Mouse (Mus musculus) kidney, postnatal 25 days (tissue): ENCODE measurements at regions not wholly inside any gene's neighbourhood (a gene's known extent, or its start where the extent isn't known, plus 50 kb on each side); places are given as distances from the start of the nearest gene placed in this dataset.

Experiments used
- DNase-seq, 2 experiments: peaks; one replicate each; pipeline ENCODE4 v3.0.0; 2021; ENCODE audit warnings: mixed read lengths in 2 of 2

DNA sequence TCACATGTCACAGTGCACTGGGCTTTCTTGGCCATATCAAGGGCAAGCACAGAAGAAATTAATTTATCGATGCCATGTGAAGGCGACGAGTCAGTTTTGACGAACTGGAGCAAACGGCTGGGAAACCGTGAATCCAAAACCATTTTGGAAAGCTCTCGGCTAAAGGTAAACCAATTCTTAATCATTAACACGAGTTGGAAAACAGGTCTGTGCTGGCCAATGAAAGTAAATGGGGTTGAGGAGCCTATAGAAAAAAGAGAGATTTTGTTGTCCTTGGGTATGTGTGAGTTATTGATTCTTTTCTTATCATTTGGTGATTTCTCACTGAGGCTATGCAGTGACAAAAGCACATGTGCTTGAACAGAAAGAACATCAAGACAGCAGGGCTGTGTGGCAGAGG lies 397.1 kb downstream of the H2al1j start:
- DNase-seq, result no peak

DNA sequence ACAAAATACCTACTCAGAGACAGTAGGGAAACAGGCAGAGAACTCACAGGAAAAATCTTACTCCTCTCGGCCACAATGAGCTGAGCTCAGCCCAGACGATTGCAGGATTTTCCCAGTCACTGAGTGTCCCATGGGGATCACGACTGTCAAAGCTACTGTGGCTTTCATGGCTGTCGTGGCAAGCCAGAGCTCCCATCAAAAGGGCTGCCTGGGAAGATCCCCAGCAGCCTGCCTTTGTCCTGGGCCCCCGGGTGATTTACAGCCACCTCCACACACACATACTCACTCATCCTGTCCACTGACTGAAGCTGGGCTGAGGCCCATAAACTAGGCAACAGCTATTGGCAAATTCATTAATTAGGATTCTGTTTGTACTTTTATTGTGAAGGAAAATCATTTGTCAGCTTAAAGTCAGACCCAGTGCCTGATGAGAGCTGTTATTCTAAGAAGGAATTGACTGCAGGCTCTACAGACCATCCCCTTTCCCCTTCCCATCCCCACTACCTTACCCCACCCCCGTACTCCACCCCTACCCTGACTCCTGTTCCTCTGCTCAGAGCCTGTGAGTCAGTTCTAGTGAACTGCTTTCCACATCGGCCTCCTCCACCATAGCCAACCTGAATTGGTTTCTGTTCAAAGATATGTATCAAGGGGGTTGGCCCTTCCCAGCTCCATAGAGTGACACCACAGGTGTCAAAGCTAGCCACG lies 399.1 kb downstream of the H2al1j start:
- DNase-seq, result peak in 1 of 2 experiments; percentile 4

DNA sequence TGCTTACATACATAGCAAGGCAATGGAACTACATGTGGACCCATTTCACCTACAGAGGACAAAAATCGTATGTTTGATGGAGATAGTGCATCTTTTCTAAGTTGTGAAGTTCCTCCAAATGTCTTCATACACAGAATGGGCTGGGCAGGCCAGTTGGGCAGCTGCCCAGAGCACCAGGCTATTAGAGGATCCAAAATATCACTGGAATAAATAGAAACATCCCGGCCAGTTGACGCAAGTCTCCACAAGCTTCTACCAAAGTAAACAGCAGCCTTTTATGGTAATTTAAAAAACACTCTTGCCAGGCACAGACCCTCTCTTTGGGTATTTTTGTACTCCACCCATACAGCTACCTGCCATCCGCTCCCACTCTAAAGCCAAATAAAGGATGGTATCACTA lies 400.9 kb downstream of the H2al1j start:
- no peak for DNase-seq

DNA sequence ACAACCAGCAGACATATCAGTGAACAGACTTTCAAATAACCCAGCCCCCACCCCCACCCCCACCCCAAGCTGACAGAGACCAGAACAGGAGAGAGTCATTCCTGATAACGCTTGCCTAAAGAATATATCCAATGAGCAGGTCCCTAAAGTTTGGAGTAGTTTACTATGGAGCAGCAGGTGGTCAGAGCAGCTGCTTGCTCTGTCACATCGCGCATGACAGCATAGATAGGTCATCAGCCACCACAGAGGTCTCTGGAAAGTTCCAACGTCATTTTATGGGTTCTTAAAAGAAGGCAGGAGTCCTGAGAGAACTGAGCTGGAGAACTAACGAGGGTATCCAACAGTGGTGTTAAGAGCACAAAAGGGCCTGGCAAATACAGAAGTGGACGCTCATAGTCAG lies 402.4 kb downstream of the H2al1j start:
- DNase-seq, result no peak

DNA sequence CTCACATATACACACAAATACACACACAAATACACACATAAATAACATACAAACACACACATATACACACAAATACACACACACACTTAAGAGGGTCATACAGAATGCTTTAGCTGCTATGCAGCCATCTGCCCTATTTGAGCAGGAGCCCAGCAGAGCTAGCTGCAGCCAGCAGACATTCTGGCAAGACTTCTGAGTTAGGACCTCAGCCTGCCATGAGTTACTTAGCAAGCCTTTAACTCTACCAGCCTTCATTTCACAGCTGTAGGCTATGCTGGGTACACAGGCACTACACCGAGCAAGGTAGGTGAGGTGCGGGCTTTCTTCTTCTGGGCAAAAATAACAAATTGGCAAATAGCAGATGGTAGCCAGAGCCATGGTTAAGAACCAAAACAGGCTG lies 404.7 kb downstream of the H2al1j start:
- no peak for DNase-seq

DNA sequence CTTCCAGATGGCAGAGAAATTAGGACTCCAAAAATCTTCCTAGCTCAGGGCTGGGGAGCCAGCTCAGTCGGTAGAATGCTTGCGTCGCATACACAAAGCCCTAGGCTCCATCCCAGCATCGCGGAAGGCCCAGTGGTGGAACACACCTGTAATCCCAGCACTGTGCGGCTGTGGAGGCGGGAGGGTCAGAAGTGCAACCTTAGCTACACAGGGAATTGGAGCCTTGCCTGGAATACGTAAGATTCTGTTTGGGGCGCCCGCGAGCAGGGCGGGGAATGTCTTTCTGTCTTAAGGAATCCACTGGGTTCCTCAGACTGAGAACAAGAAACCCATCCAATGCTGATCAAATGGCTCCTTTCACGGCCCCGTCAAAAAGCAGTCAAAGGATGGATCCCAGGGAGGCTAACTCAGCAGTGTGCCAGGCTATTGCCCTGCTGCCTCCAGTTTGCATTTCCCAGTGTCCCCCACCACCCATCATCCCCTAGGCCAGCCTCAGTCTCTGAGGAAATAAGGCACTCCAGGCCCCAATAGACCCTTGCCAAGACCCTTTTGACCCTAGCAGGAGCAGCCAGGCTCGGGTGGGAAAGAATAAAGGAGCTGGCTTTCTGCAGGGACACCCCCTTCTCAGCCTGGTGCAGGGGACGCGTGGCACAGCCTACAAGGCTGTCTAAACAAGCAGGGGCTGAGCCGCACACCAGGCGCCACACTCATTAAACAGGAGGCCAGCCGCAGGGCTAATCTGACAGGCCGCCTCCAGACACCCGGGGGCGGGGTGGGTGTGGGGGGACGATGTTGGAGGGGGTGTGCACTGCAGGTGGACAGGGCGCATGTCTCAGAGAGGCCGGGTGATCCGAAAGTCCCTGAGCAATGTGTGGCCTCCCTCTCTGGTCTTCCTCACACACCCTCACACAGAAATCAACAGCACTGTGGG lies 407.1 kb downstream of the H2al1j start:
- peak; percentile 19 to 59 for DNase-seq

DNA sequence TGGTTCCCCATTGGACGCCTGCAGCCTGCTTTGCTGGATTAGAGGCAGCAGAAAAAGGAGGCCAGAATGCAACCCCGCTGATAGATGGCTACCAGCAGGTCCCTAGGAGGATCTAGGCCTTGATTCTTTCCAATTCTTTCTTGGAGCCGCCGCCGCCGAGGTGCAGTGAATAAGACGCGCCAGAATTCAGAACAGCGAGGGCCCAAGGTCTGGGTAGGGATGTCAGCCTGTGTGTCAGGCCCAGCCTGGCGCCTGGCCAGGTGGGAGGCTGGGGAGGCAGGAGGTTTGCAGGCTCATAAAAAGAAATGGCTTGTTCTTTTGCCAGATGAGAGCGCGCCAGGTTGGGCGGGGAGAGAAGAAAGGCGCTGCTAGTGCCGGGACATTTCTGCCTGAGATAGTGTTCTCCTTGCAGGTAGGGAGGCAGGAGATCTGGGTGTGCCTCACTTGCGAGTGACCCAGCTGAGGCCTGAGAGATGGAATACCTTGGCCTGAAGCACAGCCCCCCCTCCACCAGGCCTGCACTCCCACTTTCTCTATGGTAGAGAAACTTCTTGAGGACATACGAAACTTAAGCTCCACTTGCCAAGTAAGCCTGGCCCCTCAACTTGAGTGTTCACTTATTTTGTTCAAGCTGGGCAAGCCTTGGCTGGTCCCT lies 408.0 kb downstream of the H2al1j start:
- DNase-seq, result peak; percentile 87 to 91

DNA sequence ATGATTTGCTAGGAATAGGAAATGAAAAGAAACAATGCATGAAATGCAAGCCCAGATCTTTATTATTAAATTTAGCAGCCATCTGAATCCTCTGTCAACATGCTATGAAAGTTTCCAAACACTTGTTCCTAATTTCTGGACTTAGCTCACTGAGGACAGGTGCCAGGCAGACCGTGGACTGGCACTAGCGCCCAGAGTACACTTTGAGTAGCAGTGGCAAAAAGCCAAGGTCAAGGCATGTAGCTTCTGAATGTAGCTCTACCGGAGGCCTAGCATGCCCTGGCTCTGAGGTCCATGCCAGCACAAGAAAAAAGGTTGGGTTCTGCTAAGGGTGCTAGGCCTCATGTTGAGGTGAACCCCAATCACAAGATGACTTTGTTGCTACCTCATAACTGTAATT lies 408.9 kb downstream of the H2al1j start:
- peak; percentile 79 to 87 for DNase-seq

DNA sequence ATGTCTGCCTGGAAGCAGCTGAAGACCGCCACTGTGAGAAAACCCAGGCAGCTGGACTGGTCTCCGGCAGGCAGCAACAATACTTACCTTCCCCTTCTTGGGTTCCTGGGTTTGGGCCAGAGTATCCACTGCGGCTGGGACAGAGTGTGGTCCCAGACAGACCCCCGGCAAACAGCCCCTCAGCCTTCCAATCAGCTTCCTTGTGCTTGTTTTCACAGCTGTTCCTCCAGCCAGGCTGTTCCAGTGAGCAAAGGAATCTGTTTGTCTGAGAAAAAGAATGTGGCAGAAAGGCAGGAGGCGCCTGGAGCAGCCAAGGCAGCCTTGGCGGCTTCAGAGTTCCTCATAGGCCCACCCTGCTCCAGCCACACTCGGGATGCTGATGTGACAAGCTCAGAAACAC lies 411.9 kb downstream of the H2al1j start:
- peak in 1 of 2 experiments; percentile 31 for DNase-seq

DNA sequence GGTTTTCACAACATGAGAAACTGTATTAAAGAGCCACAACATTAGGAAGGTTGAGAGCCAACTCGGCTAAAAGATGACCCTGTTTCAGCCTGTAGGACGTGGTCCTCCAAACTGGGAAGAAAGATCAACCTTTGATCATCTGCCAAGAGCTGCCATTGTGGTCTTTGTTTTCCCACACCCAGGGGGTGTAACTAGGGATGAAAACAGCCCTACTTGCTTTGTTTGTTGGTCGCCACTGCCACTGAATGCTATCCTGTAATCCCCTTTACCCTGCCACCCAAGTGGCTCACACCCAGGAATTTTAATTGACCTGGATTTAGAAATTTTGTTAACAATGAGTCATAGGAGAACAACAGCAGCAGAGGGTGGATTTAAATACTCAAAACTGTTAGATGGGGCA lies 414.2 kb downstream of the Bcor start:
- DNase-seq, result no peak

DNA sequence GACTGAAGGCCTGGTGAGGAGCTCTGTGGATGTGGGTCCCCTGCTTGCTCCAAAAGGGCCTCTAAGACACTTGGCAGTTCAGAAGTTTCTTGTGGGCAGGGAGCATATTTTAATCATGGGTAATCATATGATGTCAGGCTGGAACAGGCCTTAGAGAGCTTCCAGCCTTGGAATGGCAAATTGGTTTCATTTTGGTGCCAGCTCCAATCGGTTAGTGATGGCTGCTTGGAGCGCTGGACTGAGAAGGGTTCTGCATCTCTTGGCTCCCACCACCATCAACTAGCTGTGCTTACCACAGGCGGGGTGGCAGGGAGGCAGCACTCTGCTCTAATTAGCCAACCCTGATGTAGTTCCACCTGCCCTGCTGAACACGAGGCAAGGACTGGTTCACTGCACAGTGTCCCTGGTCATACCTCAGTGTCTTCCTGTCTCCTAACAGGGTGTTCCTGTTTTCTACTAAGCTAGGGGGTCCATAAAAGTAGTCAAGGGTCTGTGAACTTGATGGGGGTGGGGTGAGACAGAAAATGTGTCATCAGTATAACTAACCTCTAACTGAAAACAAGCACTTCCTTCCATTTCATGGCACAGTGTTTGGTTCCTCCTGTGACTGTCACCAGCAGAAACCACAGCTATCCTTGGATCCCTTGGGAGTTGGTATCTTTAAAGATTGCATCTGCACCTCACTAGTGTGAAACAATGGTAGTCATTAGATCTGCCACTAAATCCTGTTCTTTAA lies 412.6 kb downstream of the Bcor start:
- DNase-seq, result no peak

DNA sequence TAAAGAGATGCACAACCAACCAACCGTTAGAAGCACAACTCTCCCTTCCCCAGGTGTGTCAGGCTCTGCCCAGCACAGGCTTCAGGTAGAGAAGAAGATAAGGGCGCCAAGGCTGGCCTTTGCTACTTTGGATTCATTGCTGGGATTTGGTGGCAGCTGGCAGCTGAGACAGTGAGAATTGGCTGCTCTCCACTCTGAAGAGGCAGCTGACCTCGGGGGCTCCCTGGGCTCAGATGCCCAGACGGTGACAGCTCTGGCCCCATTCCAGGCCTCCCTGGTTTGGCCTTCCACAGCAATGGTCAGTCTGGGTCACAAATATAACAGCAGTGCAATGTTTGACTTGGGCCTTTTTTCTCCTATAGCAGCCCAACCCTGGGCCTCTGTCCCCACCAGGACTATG lies 411.9 kb downstream of the Bcor start:
- peak; percentile 76 to 81 for DNase-seq

DNA sequence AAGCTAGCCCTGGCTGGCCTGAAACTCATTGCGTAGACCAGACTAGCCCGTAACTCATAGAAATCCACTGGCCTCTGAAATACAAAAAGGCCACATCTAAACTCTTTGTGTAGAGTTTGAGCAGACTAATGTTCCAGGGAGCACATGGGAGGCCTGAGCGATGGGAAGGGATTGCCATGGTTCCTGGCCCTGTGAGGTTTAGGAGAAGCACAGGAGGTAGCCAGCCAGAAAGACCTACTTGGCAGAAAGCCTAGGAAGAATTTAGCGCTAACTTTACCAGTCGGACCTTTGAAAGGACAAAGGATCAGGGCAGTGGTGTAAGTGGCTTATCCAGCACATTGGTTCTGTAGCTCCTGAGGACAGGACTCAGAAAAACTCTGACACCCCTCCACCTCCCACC lies 407.6 kb downstream of the Bcor start:
- DNase-seq, result peak; percentile 20 to 31

DNA sequence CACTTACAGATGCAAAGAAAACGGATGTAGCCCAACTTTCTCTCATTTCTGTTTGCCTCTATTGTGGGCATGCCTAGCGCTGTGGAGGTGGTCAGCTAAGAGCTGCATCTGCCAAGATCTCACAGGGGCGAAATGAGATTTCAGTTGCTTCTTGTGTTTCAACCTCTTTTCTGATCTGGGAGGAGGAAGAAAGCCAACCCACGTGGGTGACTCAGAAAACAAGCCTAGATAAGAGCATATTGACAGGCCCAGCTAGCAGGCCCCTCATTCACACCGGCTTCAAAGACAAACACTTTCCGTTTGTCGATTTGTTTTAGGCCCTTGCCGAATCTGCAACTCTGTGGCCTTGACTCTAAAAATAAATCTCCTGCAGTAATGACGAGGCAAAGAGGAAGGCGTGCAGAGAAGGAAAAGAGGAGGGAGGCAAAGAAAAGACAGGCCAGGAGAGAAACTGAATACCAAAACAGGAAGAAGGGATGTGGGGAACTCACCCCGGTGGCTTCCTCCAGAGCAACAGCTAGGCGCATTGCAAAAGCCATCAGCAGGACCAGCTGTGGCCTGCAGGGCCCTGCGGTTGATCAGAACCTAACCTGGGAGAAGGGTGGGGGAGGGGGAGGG lies 407.1 kb downstream of the Bcor start:
- peak in 1 of 2 experiments; percentile 29 for DNase-seq

DNA sequence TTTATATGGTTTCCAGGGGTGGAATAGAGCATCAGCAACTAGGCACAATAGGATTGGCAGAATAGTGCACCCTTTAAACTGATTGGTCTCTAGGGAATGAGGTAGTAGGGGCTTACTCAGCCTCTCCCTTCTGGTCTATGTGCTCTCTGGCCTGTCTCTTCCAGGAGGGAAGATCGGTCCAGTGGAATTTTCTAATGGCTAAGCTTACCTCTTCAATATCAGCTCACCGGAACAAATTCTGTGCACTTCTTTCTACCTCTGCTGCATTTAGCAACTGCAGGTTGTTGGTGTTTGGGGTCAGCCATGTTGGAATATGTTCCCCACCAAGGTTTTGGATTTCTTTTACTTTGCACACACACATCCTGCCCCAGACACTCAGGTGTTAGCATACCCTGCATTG lies 405.1 kb downstream of the Bcor start:
- no peak for DNase-seq

DNA sequence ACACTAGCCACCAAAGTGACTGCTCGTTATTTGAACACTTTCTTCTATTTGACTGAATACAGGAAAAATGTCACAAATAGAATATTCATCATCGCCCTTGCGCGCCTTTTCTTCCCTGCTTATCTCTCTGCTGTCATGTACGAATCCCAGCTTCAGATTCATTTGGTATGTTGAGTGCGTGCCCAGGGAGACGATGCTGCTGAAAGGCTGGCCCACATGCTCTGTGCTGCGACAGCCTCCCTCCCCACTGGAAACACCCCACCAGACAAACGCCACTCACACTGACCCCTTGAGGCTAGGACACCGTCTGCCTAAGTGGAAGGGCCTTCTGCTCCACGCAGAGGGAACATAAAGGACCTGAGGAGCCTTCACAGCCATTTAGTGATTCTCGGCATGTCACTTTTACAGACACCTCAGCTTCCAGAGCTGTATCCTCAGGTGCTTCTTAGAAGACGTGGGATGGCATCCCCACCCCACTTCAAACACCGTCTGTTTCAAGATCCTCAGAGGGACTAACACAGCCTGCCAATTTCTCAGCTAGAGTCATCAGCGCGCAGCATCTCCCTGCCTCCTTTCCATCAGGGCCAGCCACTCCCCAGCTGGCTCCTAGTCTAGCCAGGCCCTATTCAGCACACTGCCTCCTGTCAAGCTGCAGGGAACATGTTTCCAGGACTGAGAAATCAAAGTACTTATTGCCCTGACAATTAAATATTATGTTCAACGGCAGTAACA lies 396.6 kb downstream of the Bcor start:
- DNase-seq, result no peak

DNA sequence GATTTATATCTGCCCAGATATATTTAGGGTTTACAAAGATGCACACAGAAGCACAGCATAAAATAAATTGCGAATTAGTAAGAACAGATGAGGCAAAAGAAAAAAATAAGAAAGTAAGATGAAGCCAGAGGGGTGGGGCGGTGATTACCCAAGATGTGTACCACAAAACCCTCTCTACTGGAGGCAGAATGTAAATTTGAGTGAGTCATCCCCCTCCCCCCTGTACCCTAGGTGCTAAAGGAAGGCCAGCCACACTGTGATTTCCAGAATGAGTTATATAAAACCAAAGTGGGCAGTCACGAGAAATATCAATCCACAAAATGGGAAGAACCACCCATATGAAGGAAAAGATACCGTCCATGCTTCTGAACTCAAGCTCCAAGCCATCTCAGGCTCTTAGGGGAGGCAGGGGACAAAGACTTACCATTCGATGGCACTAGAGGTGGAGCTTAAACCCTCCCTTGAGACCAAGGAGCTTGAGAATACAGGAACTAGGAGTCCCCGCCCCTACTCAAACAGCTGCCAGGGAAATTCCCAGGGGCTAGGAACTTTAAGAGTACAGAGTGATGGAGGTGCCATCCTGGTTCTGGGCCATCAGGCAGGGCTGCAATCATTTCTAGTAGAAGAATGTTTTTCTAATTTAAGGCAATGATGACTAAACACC lies 383.8 kb downstream of the Bcor start:
- DNase-seq, result no peak

DNA sequence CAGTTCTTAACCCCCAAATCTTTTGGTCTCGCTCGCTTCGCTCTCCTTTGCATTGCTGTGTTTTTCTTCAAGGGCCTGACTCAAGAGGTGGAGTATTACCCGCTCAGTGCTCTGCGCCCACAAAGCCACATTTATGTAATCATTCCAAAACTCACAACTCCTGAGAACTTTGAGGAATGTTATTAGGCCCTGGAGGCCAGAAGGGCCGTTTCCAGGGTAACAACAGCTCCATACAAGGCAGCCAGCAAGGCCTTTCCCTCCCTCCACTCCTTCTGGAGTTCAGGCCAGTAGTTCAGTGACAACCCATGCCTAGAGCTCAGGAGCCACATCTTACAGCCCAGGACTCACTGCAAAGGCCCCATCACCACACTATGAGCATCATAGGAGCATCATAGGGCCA lies 365.1 kb downstream of the Bcor start:
- peak; percentile 11 to 57 for DNase-seq

DNA sequence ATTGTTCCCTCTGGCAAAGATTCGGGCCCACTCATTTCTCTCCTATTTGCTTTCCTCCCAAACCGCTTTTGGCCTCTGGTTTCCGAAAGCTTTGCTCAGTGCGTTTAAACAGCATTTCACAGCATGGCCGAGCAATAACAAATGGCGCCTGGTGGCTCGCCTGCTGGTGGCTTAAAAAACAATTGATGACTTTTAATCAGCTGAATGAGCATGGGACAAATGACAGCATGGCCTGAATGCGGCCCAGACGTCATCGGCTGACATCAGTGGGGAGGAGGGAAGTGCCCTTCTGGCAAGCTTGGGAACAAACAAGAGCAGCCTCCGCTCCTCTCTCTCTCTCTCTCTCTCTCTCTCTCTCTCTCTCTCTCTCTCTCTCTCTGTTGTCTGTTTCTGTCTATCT lies 362.3 kb downstream of the Bcor start:
- DNase-seq, result peak in 1 of 2 experiments; percentile 62

DNA sequence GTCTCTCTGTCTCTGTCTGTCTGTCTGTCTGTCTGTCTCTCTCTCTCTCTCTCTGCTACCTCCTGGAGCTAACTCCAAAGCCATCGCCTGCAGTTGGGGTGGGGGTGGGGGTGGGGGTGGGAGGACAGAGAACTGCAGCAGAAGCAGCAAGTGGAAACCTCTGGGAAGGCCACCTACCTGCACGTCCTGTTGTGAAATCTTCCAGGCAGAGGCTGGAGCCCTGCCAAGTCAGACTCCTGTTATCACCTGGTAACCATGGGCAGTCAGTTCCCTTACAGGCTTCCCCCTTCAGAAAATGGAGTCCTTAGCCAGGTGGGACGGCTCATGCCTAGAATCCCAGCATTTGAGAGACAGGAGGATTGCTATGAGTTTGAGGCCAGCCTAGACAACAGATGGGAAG lies 361.8 kb downstream of the Bcor start:
- peak in 1 of 2 experiments; percentile 49 for DNase-seq

DNA sequence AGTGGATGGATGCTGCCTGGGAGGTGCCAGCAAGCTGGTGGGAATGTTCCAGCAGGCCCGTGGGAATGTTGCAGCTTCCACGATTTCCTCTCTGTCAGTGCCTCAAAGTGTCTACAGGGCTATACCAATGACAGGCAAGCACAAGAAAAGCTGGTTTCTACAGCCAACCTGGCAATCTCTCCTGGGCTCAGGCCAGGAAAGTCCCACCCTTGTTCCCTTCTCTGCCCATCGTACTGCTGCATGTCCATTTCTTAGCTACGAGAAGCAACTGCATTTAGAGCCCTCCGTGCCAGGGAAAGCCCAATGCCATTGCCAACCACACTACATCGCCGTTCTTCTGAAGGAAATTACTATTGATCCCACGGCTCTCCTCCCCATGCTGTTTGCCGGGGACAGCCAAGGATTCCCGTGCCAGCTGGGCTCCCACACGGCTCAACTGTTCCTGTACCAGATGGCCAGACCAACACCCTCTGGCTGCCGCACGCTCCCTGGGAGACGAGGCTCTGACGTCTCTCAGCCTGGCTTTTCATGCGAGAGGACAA lies 359.7 kb downstream of the Bcor start:
- no peak for DNase-seq
